Mouse (Mus musculus) naive thymus-derived CD4-positive, alpha-beta T cell, adult 2 months (primary cell): Measurements from ENCODE around the gene Dlgap4.

Experiments
- DNase-seq: peaks from one replicate; pipeline ENCODE4 v3.0.0-alpha.2; 2011; ENCODE audit warnings: low read depth

The Dlgap4 gene

GRCm38 (mm10) chr2:156716683-156717082, 103.2 kb downstream of the Dlgap4 start:
- DNase-seq = no peak

DNA sequence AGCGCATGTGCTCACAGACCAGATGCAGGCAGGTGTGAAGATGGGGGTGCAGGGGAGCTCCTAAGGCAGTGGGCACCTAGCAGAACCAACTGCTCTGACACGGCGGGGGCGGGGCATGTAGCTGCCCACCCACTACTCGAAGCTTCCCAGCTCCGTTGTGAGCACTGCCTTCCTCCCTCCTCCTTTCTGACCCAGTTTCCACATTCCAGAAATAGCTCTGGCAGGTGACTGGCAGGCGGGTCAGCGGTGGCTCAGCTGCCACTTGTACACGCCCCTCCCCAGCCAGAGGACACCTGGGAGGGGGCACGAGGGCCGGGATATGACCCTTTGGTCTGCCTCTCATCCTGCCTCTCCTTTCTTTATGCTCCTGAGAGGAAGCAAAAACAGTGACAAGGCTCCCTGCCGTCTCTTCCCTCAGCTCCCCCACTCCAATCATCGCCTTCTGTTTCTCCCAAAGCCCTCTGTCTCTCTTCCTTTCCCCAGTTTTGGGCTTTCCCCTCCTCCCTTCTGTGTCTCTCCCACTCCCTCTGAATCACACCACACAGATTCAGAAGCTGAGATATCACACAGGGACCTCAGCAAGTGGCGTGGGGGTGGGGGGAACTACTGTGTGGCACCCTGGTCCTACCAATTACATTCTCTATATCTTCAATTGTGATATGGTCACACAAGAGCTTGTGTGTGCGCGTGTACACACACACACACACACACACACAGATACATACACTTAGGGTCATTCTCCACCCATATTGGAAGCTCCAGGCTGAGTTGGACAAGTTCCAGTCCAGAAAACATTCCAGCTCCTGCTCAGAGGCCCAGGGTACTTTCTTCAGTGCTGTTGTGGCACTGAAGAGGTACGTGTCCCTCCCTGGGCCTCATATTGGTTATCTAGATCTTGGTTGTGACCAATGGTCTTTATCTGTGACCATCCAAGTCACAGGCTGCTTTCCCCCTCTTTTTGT, 104.1 kb downstream of the Dlgap4 start:
- DNase-seq = no peak

DNA sequence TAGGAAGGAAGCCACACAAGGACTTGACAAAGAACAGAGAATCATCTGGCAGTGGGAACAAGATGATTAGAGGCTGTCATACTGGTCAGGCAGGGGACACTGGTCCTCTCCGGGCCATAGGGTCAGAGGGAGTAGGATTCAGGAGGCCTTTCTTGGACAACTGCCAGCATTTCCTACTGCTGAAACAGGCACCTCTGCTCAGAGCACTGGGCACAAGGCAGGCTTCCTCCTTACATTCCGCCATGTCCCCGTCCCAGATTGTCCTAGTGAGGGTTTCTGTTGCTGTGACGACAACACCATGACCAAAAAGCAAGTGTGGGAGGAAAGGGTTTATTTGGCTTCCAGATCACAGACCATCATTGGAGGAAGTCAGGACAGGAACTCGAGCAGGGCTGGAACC, 105.3 kb downstream of the Dlgap4 start:
- no peak for DNase-seq

DNA sequence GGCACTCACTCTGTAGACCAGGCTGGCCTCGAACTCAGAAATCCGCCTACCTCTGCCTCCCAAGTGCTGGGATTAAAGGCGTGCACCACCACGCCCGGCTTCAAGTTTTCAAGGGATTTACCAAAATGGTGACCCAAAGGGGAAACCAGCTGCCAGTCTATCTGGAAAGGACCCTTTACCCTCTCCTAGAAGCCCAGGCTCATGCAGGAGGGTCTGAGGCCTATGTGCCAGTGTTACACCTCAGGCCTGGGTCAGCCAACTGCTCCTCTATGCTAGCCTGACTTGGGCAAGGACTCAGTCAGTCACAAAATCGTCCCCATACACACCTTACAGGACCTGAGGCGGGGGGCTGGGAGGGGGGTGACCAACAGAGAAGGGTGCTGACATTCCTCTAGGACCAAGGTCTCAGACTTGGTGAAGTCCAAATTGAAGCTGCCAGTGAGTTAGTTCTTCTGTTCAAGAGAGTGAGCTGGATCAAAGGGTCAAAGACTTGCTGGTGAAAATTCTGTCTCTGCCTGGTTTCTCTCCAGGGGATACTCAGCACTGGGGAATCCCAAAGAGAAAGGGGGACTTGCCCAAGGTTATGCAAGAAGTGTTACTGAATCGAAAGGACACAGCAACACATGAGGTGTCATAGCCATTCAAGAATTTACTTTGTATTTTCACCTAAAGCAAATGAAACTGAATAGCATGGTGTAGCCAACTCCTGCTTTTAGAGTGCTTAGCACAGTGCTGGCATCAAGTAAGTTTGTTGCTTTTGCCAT, 106.2 kb downstream of the Dlgap4 start:
- DNase-seq = no peak

DNA sequence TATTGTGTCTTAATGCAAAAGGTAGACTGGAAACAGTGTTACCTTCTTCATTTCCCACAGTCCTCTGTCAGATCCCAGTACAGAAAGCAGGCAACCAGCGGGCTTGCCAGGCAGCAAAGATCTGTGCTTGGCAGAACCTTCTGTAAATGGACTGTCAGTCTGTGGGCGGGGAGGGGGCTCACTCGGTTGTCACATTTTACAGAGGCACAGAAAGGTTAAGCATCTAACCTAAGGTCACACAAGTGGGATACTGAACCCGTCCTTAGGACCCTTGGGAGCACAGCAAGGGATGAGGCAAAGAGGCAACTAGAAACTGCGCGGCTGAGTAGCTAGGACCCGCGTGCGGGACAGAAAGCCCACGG, 106.8 kb downstream of the Dlgap4 start:
- DNase-seq = no peak

DNA sequence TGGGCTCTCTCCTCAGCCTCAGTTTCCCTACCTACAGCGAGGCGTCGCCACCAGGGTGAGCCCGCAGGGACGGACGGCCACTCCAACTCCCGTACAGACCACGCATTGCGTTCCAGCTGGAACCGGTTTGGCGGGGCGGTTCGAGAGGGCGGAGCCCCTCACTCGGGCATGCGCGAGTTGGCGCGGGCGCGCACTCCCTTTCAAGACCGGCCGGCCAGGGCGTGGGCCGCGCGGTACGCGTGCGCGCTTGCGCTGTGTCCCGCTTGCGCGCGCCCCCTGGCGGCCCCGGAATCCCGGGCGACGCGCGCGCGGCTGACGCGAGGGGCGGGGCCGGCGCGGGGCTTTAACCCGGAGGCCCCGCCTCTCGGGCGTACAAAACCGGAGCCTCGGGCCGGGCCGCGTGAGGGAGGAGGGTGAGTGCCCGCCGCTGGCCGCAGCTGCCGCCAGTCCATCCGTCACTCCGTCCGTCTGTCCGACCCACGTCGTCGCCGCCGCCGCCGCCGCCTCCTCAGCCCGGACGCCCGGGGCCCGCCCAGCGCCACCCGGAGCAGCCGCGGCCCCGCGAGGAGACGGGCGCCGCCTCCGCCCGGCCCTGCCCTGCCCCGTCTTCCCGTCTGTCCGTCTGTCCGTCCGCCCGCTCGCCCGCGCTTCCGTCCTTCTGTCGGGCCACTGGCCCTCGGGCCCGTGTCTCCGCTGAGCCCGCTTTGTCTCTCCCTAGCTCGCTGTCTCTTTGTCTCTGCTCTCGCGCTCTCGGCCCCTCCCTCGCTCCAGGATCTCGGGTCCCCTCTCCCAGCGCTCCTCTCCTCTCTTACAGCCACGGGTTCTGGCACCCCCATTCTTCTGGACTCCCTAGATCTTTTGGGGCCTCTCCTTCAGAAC, 107.4 kb downstream of the Dlgap4 start:
- peak; percentile 95 for DNase-seq

GRCm38 (mm10) chr2:156721554-156722070, 108.1 kb downstream of the Dlgap4 start:
- DNase-seq = peak; percentile 43

GRCm38 (mm10) chr2:156722071-156722575, 108.6 kb downstream of the Dlgap4 start:
- peak; percentile 45 for DNase-seq

- no peak for DNase-seq
These were observed 109.2 kb downstream of the Dlgap4 start for GRCm38 (mm10) chr2:156722752-156723151.

DNA sequence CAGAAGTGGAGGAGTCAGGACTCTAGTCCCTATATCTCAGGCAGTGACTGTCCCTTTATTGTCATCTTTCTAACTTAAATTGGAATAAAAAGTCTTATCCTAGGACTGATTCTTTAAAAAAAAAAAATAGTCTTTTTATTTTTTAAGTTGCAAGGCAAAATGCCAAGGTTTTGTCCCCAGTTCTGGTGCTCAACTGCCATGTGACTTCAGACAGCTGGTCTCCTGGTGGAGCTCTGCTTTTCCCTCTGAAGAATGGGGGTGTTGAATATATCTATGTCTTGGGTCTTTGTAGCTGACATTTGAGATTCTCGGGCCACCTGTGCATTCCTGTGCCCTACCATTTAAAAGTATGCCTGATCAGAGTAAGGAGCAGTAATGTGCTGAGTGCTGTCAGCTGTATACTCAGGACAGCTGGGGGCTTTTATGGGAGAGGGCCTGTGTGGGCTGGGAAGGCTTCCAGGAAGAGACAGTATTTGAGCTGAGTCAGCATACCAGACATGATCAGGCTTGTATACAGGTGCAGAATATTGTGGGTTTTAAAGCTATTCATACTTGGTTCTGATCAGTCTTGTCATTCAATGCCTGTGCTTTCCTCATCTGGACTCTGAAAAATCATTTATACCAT, 110.5 kb downstream of the Dlgap4 start:
- DNase-seq = no peak

DNA sequence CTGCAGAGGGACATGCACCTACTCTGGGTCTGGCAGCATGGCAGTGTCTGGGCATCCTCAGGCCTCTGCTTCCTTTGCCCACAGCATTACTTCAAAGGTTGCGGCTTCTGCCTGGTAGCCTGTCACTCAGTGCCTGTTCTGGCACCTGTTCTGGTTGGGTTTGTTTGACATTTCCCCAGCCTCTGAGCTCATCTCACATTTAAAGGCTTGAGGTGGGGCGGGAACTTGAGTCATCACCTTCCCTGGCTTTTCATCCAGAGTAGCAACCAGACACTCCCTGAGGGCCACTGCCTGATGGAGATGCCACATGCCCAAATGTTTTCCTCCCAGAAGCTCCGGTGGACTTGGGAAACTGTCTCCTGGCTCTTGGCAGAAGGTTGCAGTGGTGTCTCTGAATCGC, 111.4 kb downstream of the Dlgap4 start:
- DNase-seq = no peak

DNA sequence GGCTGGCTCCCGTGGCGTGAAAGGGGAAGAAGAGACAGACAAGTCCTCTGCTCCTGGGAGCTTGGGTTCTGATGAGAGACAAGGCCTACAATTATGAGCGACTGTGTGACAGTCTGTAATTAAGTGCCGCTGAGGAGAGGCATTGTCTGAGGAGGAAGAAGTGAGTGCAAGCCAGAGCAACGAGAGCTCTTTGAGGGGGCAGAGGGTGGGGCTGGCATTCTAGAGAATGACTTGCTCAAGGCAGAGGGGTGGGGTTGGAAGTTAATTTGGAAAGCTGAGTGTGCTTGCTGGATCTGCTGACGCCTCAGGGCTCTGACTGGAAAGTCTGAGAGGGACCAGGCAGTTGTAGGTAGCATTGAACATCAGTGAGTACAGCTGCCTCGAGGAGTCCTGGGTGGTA, 112.8 kb downstream of the Dlgap4 start:
- no peak for DNase-seq

DNA sequence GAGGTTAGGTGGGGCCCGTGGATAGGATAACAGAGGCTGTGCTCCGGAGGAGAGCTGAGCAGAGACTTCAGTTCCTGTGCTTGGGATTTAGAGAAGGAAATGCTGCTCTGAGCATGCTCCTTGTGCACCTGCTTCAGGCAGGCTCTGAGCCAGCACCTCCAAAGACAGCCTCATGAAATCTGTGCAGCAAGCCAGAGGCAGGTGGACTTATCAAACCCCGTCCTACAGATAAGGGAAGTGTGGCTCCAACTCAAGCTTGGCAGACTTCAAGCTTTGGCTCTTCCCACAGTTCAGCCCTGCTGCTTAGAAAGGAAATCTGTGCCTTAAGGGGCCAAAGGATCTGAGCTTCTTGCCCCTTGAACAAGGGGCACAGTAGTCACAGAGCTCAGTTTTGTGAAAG, 113.4 kb downstream of the Dlgap4 start:
- DNase-seq = no peak

DNA sequence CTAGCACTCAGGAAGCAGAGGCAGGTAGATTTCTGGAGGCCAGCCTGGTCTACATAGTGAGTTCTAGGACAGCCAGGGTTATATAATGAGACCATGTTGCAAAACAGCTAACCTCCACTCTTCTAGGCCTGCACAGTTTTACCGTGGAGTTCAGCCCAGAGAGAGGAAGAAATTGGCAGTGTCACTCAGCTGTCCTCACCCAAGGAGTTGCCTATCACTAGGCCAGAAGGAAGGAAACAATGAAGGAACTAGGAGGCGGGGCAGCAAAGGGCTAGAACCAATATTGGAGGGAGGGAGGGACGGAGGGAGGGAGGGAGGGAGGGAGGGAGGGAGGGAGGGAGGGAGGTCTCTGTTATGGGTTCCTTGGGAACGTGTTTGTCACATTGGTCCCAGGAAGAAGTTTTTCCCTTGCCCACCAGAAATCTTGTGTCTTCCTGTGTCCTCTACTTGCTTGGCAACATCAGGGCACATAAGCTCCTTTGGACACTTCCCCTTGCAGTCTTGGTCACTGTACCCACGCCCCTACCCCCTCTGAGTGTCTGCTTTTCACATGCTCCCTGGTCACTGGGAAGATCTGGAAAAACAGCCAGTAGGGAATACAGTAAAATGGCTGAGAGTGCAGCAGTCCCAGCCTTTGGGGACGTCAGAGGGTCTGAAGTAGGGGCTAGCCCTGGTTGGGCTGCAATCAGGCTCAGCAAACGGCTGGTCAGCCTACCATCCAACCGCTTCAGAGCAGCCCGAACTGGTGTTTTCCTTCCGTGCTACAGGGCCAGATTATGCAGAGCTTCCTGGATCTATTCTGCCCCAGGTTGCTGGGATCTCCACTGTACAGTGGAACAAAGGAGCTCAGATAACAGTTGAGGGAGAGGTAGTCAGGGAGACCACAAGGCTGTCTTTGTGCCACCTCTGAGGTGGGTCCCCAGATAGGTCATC, 116.3 kb downstream of the Dlgap4 start:
- peak; percentile 26 for DNase-seq

DNA sequence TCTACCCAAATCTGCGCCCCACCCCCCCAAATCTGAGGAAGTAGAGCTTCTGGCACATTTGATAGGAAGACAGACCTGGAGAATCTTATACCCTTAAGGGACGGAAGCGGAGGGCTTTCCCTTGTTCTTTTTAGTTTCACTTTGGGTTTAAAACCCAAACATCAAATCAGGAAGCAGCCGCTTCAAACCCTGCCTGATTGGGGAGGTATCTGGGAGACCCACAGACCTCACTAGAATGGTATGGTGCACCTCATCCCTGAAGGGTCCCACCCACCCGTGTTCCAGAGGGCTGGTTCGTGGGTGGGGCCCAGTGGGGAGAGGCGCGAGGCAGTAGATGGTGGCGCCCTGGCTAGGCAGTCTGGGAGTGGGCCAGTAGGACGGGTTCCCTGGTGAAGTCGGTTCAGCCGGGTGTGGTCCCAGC, 117.0 kb downstream of the Dlgap4 start:
- DNase-seq = peak; percentile 77

DNA sequence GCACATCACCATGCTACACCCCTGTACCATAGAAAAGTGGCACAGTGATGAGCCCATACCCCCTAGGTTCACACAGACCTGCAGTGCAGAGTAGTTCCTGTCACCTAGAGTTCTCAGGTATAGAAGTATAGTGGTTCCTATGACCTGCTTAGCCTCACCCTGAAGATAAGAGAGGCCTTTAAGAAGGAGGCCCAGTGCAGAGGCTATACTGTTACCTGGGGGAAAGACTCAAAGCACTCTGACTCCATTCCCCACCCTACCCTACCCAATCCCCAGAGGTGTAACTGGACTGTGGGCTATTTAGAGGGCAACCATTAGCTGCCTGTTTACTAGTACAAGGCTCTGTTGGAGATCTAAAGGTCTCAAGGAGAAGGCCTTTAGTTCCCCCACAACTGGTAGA, 118.1 kb downstream of the Dlgap4 start:
- peak; percentile 21 for DNase-seq

DNA sequence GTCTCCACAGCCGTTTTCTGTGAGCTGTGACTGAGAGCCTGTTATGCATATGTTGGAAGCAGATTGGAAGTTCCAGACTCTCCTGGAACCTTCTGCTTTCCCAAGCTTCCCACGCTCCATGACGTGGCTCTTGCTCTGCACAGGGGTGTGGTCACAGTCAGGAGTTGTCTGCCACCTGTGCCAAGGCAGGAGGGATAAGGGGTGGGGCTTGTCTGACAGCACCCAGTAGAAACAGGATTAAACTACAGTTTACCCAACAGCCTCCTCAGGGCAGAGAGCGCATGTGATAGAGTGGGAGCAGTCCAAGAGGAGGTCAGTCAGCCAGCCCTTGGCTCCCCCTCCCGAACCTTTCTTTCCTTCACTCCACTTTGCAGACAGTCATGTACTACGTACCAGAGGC, 118.6 kb downstream of the Dlgap4 start:
- no peak for DNase-seq

GRCm38 (mm10) chr2:156735761-156736335, 122.3 kb downstream of the Dlgap4 start:
- no peak for DNase-seq

DNA sequence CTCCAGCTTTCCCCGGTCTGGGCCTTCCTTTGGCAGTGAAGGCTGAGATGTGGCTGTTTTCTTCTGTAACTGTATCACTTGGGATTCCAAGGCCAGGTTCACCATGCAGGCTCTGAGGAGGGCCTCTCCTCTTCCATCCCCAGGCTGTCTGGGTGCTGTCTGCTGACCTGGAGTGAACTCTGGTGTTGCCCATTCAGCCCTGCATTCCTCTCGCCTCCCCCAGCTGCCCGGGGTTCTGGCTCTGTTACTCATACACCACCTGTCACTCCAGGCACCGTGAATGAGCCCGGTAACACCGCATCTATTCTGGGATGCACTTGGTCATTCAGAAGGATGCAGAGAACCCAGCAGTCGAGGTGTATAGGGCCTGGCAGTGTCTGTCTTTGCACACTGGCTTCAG, 123.3 kb downstream of the Dlgap4 start:
- DNase-seq = no peak

DNA sequence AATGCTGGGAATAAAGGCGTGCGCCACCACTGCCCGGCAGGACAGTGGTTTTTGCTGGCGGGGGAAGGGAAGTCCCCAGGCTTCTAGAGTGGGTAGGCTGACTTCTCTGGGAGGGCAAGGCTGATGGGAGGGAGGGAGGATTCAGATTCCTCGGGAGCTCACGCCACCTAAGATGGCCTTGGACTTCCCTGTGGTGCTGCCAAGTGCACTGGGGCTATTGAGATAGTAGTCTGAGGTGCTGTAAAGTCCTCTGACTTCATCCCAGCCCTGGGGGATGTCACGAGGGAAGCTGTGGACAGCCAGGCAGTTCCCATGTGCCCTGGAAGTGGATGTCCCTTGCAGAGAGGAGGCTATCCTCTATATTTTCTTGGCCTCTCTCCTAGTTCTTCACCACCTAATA, 124.5 kb downstream of the Dlgap4 start:
- DNase-seq = no peak
